Mouse (Mus musculus) heart, postnatal 0 days (tissue): ENCODE measurements around the gene Ndrg4.

Source experiments
- CTCF ChIP-seq: IDR thresholded peaks from 2 replicates; pipeline ENCODE4 v1.5.1; 2016; ENCODE audit warnings: antibody characterized with exemption, control low read depth, low read depth
- EP300 ChIP-seq: IDR thresholded peaks from 2 replicates; pipeline ENCODE4 v1.6.1; 2016; ENCODE audit warnings: antibody characterized with exemption, low read depth

DNA sequence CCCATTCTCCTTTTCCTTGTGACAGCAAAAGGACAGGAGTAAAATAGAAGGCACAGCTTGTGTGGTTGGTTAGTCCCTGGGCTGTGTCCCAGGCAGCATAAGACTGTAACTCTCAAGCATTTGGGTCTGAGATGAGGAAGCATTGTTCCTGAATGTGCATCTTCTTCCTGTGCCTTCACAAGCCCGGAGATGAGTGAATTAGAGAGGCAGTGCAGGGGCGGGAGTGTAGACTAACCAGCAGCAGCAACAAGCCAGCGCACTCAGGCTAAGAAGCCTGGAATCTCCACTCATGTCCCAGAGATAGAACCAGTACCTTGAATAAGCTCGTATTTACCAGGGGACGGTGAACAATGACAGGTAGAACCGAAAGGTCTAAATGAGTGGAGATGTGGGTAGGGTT, 15.2 kb upstream of the Ndrg4 start:
- TF ChIP-seq CTCF, result no peak
- TF ChIP-seq EP300, result no peak
